Mouse (Mus musculus): ENCODE data around the gene Gnaq. TPM values are rescaled to one million over a fixed set of nuclear protein-coding genes. Genes with fewer than 3 reads are reported as not detected.

Gene Gnaq
- polyA plus RNA-seq, 1 experiment from 2014 or later: 32.9 TPM

DNA sequence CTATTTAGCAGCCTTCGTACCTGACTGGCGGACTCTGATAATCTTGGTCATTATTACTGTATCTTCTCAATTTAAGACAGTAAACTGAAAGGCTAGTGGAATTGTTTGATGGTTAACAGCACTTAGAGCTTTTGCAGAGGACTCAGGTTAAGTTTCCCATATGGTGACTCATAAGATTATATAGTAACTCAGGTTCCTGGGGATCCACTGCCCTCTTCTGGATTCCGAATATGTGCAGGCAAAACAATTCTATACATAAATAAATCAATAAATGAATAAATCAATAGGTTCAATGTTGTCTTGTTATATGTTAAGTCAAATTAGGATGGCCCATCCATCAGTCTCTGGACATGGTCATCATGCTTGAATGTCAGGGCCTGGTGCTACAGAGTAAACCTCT is 191.6 kb downstream of the Gnaq start:
- Histone ChIP-seq H3K4me1 (replicated peaks; ENCODE audit: control insufficient read depth, insufficient read depth, low read length) (peaks cover 28% of the 10 kb centered on the region), H3K9ac (ENCODE audit: low read length) (no peak overlapping the region), H3K27me3 (ENCODE audit: control insufficient read depth, insufficient read depth, low read depth, low read length) (no peaks in the 10 kb centered on the region), H3K9me3 (ENCODE audit: control insufficient read depth, low read length) (no peaks in the 10 kb centered on the region), H3K4me2 (ENCODE audit: low read depth, low read length) (no peak overlapping the region), H3K4me3 (ENCODE audit: low read length) (no peak overlapping the region), H3K27ac (ENCODE audit: low read length) (no peak overlapping the region), H3K36me3 (ENCODE audit: control insufficient read depth, insufficient read depth, low read length) (no peaks in the 10 kb centered on the region)
- no peak for ATAC-seq (ENCODE audit: low read depth)
- 84% methylated on average over 3 of the region's 3 CpGs for WGBS

DNA sequence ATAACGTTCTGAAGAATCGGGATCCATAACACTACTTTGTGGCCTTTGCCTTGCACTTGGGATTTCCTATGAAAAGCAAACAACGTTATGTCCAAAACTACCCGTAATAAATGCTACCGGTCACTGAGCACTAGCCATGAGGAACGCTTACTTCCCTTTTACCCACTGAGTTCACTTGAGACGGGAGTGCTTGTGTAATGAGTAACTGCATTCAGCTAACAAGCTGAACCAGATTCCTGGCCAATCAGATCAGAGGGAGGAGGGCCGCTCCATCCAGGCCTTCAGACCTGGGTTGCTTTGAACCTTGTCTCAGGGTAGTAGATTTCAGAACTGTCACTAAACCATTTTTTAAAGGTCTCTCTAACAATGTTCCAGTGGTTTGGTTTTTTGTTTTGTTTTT is 193.3 kb downstream of the Gnaq start:
- ATAC-seq (ENCODE audit: low read depth): peak; percentile 86
- Histone ChIP-seq H3K4me2 (ENCODE audit: low read depth, low read length) (peak overlapping the region; percentile 25), H3K4me1 (replicated peaks; ENCODE audit: control insufficient read depth, insufficient read depth, low read length) (peaks cover 31% of the 10 kb centered on the region), H3K9ac (ENCODE audit: low read length) (no peak overlapping the region), H3K27ac (ENCODE audit: low read length) (peak overlapping the region; percentile 55; the same call in 1 of the 2 replicates), H3K4me3 (ENCODE audit: low read length) (no peak overlapping the region), H3K36me3 (ENCODE audit: control insufficient read depth, insufficient read depth, low read length) (no peaks in the 10 kb centered on the region), H3K27me3 (ENCODE audit: control insufficient read depth, insufficient read depth, low read depth, low read length) (no peaks in the 10 kb centered on the region), H3K9me3 (ENCODE audit: control insufficient read depth, low read length) (no peaks in the 10 kb centered on the region)
- 37% methylated on average over 8 of the region's 8 CpGs for WGBS

GRCm38 (mm10) chr19:16327401-16328073 is 194.9 kb downstream of the Gnaq start:
- no peak for ATAC-seq (ENCODE audit: low read depth)

GRCm38 (mm10) chr19:16328074-16328850 is 195.6 kb downstream of the Gnaq start:
- peak; percentile 59 for ATAC-seq (ENCODE audit: low read depth)
- no peaks in the 10 kb centered on the region for H3K27me3 ChIP-seq (ENCODE audit: control insufficient read depth, insufficient read depth, low read depth, low read length)
- H3K9ac ChIP-seq (ENCODE audit: low read length): no peak overlapping the region
- no peak overlapping the region for H3K4me3 ChIP-seq (ENCODE audit: low read length)
- 0 out of 2 replicates have a peak, but pooled peaks cover 2% of the 10 kb centered on the region for H3K36me3 ChIP-seq (ENCODE audit: control insufficient read depth, insufficient read depth, low read length)
- H3K4me1 ChIP-seq (replicated peaks; ENCODE audit: control insufficient read depth, insufficient read depth, low read length): peaks cover 31% of the 10 kb centered on the region
- H3K9me3 ChIP-seq (ENCODE audit: control insufficient read depth, low read length): no peaks in the 10 kb centered on the region
- H3K27ac ChIP-seq (ENCODE audit: low read length): peak overlapping the region; percentile 69
- 31% methylated on average over 7 of the region's 7 CpGs for WGBS
- H3K4me2 ChIP-seq (ENCODE audit: low read depth, low read length): no peak overlapping the region

More at GRCm38 (mm10) chr19:16327401-16328073, 194.9 kb downstream of the Gnaq start:
- H3K36me3 ChIP-seq (ENCODE audit: control insufficient read depth, insufficient read depth, low read length): 0 out of 2 replicates have a peak, but pooled peaks cover 2% of the 10 kb centered on the region
- H3K4me2 ChIP-seq (ENCODE audit: low read depth, low read length): no peak overlapping the region
- peak overlapping the region; percentile 63 for H3K27ac ChIP-seq (ENCODE audit: low read length)
- no peak overlapping the region for H3K4me3 ChIP-seq (ENCODE audit: low read length)
- no peaks in the 10 kb centered on the region for H3K9me3 ChIP-seq (ENCODE audit: control insufficient read depth, low read length)
- H3K4me1 ChIP-seq (replicated peaks; ENCODE audit: control insufficient read depth, insufficient read depth, low read length): peaks cover 31% of the 10 kb centered on the region
- WGBS: 52% methylated on average over 10 of the region's 10 CpGs
- no peaks in the 10 kb centered on the region for H3K27me3 ChIP-seq (ENCODE audit: control insufficient read depth, insufficient read depth, low read depth, low read length)
- H3K9ac ChIP-seq (ENCODE audit: low read length): 0 out of 2 replicates have a peak overlapping the region, but pooled peaks have one; percentile 9

DNA sequence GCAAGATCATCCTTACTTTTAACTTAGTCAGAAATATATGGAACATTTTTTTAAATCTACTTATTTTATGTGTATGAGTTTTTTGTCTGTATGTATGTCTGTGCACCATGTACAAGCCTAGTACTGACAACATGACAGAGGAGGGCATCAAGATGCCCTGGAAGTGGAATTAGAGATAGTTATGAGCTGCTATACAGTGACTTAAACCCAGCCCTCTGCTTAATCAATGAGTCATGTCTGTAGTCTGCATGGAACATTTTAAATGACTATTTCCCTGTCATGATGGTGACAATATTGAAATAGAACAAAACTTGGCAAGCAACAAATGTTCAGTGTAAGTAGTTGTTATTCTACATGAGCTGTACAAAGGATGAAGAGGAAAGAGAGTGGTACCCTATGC is 196.4 kb downstream of the Gnaq start:
- Histone ChIP-seq H3K9ac (ENCODE audit: low read length) (no peak overlapping the region), H3K27ac (ENCODE audit: low read length) (no peak overlapping the region), H3K27me3 (ENCODE audit: control insufficient read depth, insufficient read depth, low read depth, low read length) (no peaks in the 10 kb centered on the region), H3K4me2 (ENCODE audit: low read depth, low read length) (no peak overlapping the region), H3K4me1 (replicated peaks; ENCODE audit: control insufficient read depth, insufficient read depth, low read length) (peaks cover 31% of the 10 kb centered on the region), H3K4me3 (ENCODE audit: low read length) (no peak overlapping the region), H3K9me3 (ENCODE audit: control insufficient read depth, low read length) (no peaks in the 10 kb centered on the region), H3K36me3 (ENCODE audit: control insufficient read depth, insufficient read depth, low read length) (0 out of 2 replicates have a peak, but pooled peaks cover 2% of the 10 kb centered on the region)
- no peak for ATAC-seq (ENCODE audit: low read depth)

GRCm38 (mm10) chr19:16329648-16330047 is 197.0 kb downstream of the Gnaq start:
- Histone ChIP-seq H3K36me3 (ENCODE audit: control insufficient read depth, insufficient read depth, low read length) (0 out of 2 replicates have a peak, but pooled peaks cover 2% of the 10 kb centered on the region), H3K4me3 (ENCODE audit: low read length) (no peak overlapping the region), H3K4me1 (replicated peaks; ENCODE audit: control insufficient read depth, insufficient read depth, low read length) (peaks cover 31% of the 10 kb centered on the region), H3K27ac (ENCODE audit: low read length) (no peak overlapping the region), H3K27me3 (ENCODE audit: control insufficient read depth, insufficient read depth, low read depth, low read length) (no peaks in the 10 kb centered on the region), H3K9me3 (ENCODE audit: control insufficient read depth, low read length) (no peaks in the 10 kb centered on the region), H3K4me2 (ENCODE audit: low read depth, low read length) (no peak overlapping the region), H3K9ac (ENCODE audit: low read length) (no peak overlapping the region)
- no peak for ATAC-seq (ENCODE audit: low read depth)
- WGBS: 85% methylated on average over 6 of the region's 6 CpGs

- WGBS: 68% methylated on average over 7 of the region's 7 CpGs
- H3K9me3 ChIP-seq (ENCODE audit: control insufficient read depth, low read length): no peaks in the 10 kb centered on the region
- no peak overlapping the region for H3K9ac ChIP-seq (ENCODE audit: low read length)
- H3K27me3 ChIP-seq (ENCODE audit: control insufficient read depth, insufficient read depth, low read depth, low read length): no peaks in the 10 kb centered on the region
- no peak overlapping the region for H3K4me2 ChIP-seq (ENCODE audit: low read depth, low read length)
- no peak overlapping the region for H3K27ac ChIP-seq (ENCODE audit: low read length)
- ATAC-seq (ENCODE audit: low read depth): no peak
- no peak overlapping the region for H3K4me3 ChIP-seq (ENCODE audit: low read length)
- H3K4me1 ChIP-seq (replicated peaks; ENCODE audit: control insufficient read depth, insufficient read depth, low read length): peaks cover 31% of the 10 kb centered on the region
- peaks cover 4% of the 10 kb centered on the region; the same call in 1 of the 2 replicates for H3K36me3 ChIP-seq (ENCODE audit: control insufficient read depth, insufficient read depth, low read length)
These were observed 197.5 kb downstream of the Gnaq start for GRCm38 (mm10) chr19:16330161-16330560.

GRCm38 (mm10) chr19:16331047-16331446 is 198.4 kb downstream of the Gnaq start:
- H3K9ac ChIP-seq (ENCODE audit: low read length): no peak overlapping the region
- peaks cover 29% of the 10 kb centered on the region for H3K4me1 ChIP-seq (replicated peaks; ENCODE audit: control insufficient read depth, insufficient read depth, low read length)
- no peak overlapping the region for H3K4me3 ChIP-seq (ENCODE audit: low read length)
- no peak overlapping the region for H3K4me2 ChIP-seq (ENCODE audit: low read depth, low read length)
- H3K27me3 ChIP-seq (ENCODE audit: control insufficient read depth, insufficient read depth, low read depth, low read length): no peaks in the 10 kb centered on the region
- 88% methylated on average over 6 of the region's 6 CpGs for WGBS
- no peak for ATAC-seq (ENCODE audit: low read depth)
- H3K36me3 ChIP-seq (ENCODE audit: control insufficient read depth, insufficient read depth, low read length): peaks cover 9% of the 10 kb centered on the region; the same call in 1 of the 2 replicates
- H3K9me3 ChIP-seq (ENCODE audit: control insufficient read depth, low read length): no peaks in the 10 kb centered on the region
- no peak overlapping the region for H3K27ac ChIP-seq (ENCODE audit: low read length)

- peaks cover 6% of the 10 kb centered on the region; the same call in 1 of the 2 replicates for H3K36me3 ChIP-seq (ENCODE audit: control insufficient read depth, insufficient read depth, low read length)
- peak overlapping the region; percentile 64 for H3K27ac ChIP-seq (ENCODE audit: low read length)
- 64% methylated on average over 9 of the region's 9 CpGs for WGBS
- H3K4me2 ChIP-seq (ENCODE audit: low read depth, low read length): no peak overlapping the region
- no peak overlapping the region for H3K4me3 ChIP-seq (ENCODE audit: low read length)
- peaks cover 4% of the 10 kb centered on the region; the same call in 1 of the 2 replicates for H3K4me1 ChIP-seq (replicated peaks; ENCODE audit: control insufficient read depth, insufficient read depth, low read length)
- H3K9ac ChIP-seq (ENCODE audit: low read length): no peak overlapping the region
- ATAC-seq (ENCODE audit: low read depth): peak; percentile 41; the same call in 1 of the 2 replicates
- H3K27me3 ChIP-seq (ENCODE audit: control insufficient read depth, insufficient read depth, low read depth, low read length): no peaks in the 10 kb centered on the region
- H3K9me3 ChIP-seq (ENCODE audit: control insufficient read depth, low read length): no peaks in the 10 kb centered on the region
These were observed 205.4 kb downstream of the Gnaq start for GRCm38 (mm10) chr19:16337866-16338530.

All from lung, embryonic 16.5 days (tissue).